Mouse (Mus musculus) heart, postnatal 0 days (tissue): Measurements from ENCODE around the gene Supt6. TPM values are rescaled to one million over a fixed set of nuclear protein-coding genes. Genes with fewer than 3 reads are reported as not detected.
A peak's percentile ranks its signal among the peaks of the same experiment; 100 is the strongest.

Experiments
- ATAC-seq: fragments of 200-750 bp; cut with Nextera tagmentation; 2 replicates; pipeline ENCODE4 v1.8.0; 2017; ENCODE audit warnings: low read depth, moderate number of reproducible peaks, moderate library complexity; ENCODE audit not compliant: insufficient read depth
- DNase-seq: peaks from one replicate; pipeline ENCODE4 v3.0.0-alpha.2; 2016; ENCODE audit warnings: low spot score
- H3K27ac ChIP-seq: fragments of 300-500 bp; sonication (generic); 2 replicates; pipeline ENCODE4 v1.5.1; 2014; ENCODE audit warnings: low read depth, mild to moderate bottlenecking
- H3K27me3 ChIP-seq: fragments of 300-500 bp; sonication (generic); 2 replicates; pipeline ENCODE4 v1.6.1; 2014; ENCODE audit warnings: low read length, mixed read lengths; ENCODE audit not compliant: control insufficient read depth, insufficient read depth
- H3K36me3 ChIP-seq: fragments of 300-500 bp; sonication (generic); replicated peaks from 2 replicates; pipeline ENCODE4 v1.6.1; 2014; ENCODE audit warnings: low read length, mixed read lengths; ENCODE audit not compliant: control insufficient read depth, insufficient read depth
- H3K4me1 ChIP-seq: fragments of 300-500 bp; sonication (generic); 2 replicates; pipeline ENCODE4 v1.6.1; 2014; ENCODE audit warnings: antibody characterized with exemption; ENCODE audit not compliant: control insufficient read depth, insufficient read depth
- H3K4me2 ChIP-seq: fragments of 300-500 bp; sonication (generic); 2 replicates; pipeline ENCODE4 v1.6.1; 2014; ENCODE audit warnings: low read depth, mild to moderate bottlenecking, low read length, moderate library complexity
- H3K4me3 ChIP-seq: fragments of 300-500 bp; sonication (generic); 2 replicates; pipeline ENCODE4 v1.5.1; 2014; ENCODE audit warnings: low read depth, low read length
- H3K9ac ChIP-seq: fragments of 300-500 bp; sonication (generic); replicated peaks from 2 replicates; pipeline ENCODE4 v1.6.1; 2014; ENCODE audit warnings: low read depth, low read length, mixed read lengths
- H3K9me3 ChIP-seq: fragments of 300-500 bp; sonication (generic); replicated peaks from 2 replicates; pipeline ENCODE4 v1.6.1; 2016; ENCODE audit warnings: low read length; ENCODE audit not compliant: control insufficient read depth
- CTCF ChIP-seq: IDR thresholded peaks from 2 replicates; pipeline ENCODE4 v1.5.1; 2016; ENCODE audit warnings: antibody characterized with exemption, control low read depth, low read depth
- EP300 ChIP-seq: IDR thresholded peaks from 2 replicates; pipeline ENCODE4 v1.6.1; 2016; ENCODE audit warnings: antibody characterized with exemption, low read depth
- WGBS: fragments of 180-500 bp; shearing (Covaris S2); extraction: QIAGEN DNeasy Blood & Tissue Kit; methylation state at CpG from one replicate; pipeline ENCODE4 v1.1.7; 2014; 5-methylcytosine and 5-hydroxymethylcytosine counted together
- polyA plus RNA-seq: library from polyadenylated mRNA; unstranded; fragments of >200 nt; fragmentation: Nextera tagmentation; extraction: Ambion mirVana; gene quantifications from 2 replicates; pipeline ENCODE4 v1.2.1, GENCODE M21; 2015
- total RNA-seq: library from RNA; depleted of rRNA; stranded (reverse); fragments of >200 nt; gene quantifications from 2 replicates; pipeline ENCODE4 v1.2.3, GENCODE M21; 2014; ENCODE audit warnings: low replicate concordance

Gene Supt6
- total and polyA plus RNA-seq, 2 experiments from 2014 or later: 7.6 to 12.1 TPM

DNA sequence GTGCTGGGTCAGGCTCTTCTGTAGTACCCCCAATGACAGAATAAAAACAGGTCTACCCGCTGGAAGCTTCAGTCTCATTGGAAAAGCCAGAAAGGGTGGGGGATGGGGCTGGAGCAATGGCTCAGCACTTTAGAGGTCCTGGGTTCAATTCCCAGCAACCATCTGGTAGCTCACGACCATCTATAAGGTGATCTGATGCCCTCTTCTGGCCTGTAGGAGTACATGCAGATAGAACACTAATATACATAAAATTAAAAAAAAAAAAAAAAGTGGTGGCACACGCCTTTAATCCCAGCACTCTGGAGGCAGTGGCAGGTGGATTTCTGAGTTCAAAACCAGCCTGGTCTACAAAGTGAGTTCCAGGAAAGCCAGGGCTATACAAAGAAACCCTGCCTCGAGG, 74.5 kb downstream of the Supt6 start:
- no peaks in the 10 kb centered on the region for H3K9me3 ChIP-seq
- no peaks in the 10 kb centered on the region for H3K27me3 ChIP-seq
- ATAC-seq: no peak
- 69% methylated on average over 4 of the region's 4 CpGs for WGBS
- no peaks in the 10 kb centered on the region for H3K36me3 ChIP-seq
- H3K4me1 ChIP-seq: 0 out of 2 replicates have a peak, but pooled peaks cover 3% of the 10 kb centered on the region
- no peak overlapping the region for H3K4me3 ChIP-seq
- no peak overlapping the region for H3K4me2 ChIP-seq
- no peak overlapping the region for H3K27ac ChIP-seq
- TF ChIP-seq EP300 (no peak), CTCF (peak; percentile 6; the same call in 1 of the 2 replicates)
- H3K9ac ChIP-seq: no peak overlapping the region
- no peak for DNase-seq

DNA sequence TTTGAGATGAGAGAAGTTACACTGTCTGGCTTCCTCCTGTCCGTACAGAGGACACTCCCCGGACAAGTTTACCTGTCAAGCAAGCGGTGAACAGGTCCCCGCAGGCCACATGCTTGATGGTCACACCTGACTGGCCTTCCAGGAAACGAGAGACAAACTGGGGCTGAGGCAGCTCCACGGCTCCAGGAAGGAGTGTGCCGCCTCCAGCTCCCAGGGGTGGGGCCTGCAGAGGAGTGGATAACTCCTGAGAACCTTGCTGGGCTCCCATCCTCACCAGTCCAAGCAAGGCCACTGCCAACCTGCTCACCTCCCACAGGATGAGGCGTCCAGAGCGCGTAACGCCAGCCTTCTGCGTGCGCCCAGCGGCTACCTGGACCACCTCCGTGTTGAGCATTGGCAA, 75.5 kb downstream of the Supt6 start:
- 90% methylated on average over 15 of the region's 15 CpGs for WGBS

DNA sequence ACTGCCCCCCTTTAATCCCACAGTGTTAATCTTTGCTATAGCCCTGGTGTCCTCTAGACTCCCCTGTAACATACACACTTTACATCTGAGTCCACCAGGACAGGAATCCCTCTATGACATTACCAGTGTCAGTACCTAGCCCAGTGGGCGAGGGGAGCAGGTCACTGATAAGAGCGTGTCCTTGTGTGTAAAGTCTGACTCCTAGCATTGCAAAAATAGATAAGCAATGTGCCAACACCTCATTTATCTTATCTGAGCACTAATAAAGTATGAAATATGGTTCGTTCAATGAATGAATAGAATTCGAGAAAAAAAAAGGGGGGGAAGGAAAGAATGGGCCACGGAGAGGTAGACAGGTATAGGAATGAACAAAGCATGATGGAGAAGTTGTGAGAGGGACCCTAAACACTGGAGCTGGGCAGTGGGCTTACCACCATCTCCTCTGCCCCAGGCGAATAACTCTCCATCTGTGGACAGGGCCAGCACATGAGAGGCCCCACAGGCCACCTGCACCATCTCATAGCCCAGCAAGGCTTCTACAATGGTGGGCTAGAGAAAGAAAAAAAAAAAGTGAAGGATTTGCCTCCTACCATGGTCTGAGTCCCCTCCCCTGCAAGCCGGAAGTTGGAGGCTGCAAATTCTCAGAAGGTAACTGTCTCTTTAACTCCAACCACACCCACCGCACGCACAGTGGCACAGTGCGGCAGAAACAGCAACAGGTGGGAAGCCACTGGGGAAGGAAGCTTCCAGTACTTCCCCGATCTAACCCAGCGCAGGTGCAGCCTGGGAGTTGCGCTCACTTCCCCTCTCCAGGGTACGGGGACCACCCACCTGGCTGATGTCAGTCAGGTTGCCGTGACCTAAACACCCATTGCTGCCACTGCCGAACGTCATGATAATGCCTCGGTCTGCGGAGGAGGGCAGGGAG, 77.0 kb downstream of the Supt6 start:
- Histone ChIP-seq H3K4me2 (no peak overlapping the region), H3K9me3 (no peaks in the 10 kb centered on the region), H3K27ac (no peak overlapping the region), H3K36me3 (no peaks in the 10 kb centered on the region), H3K27me3 (no peaks in the 10 kb centered on the region), H3K4me3 (no peak overlapping the region), H3K4me1 (peaks cover 17% of the 10 kb centered on the region), H3K9ac (no peak overlapping the region)
- ATAC-seq: no peak
- TF ChIP-seq CTCF (no peak), EP300 (no peak)
- WGBS: 55% methylated on average over 19 of the region's 19 CpGs
- DNase-seq: no peak

More for the DNA sequence above, 75.5 kb downstream of the Supt6 start:
- Histone ChIP-seq H3K9ac (no peak overlapping the region), H3K4me1 (peaks cover 11% of the 10 kb centered on the region; the same call in 1 of the 2 replicates), H3K9me3 (no peaks in the 10 kb centered on the region), H3K27ac (no peak overlapping the region), H3K36me3 (no peaks in the 10 kb centered on the region), H3K4me3 (no peak overlapping the region), H3K4me2 (no peak overlapping the region), H3K27me3 (no peaks in the 10 kb centered on the region)
- ATAC-seq (no peak), DNase-seq (no peak)
- TF ChIP-seq CTCF (no peak), EP300 (no peak)

DNA sequence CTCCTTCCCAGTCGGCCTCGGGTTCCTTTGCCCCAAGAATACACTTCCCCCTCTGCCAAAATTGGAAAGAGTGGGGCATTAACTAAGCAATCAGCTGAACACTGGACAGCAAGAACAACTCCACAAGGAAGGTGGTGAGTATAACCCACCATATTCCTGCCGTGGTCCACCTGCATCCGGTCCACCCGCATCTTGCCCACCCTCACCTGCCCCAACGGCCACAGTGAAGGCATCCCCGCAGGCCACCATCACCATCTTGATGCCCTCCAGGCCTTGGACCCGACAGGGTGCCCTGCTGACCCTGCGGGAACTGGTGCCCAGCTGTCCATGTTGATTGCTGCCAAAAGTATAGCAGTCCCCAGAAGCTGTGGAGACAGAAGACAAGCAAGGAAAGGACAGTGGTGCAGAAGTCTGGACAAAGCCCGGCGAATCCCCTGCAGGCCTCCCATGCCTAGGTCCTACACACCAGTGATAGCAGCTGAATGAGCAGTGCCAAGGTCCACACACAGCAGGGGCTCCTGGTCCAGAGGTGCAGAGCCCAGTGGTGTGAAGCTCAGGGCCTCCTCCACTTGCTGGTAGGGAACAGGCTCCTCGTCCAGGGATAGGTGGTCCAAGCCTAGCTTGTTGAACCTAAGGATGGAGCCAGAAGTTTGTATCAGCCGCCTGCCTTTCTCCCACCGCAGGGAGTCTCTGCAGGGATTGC, 78.4 kb downstream of the Supt6 start:
- Histone ChIP-seq H3K27me3 (no peaks in the 10 kb centered on the region), H3K4me1 (peaks cover 28% of the 10 kb centered on the region), H3K9ac (no peak overlapping the region), H3K27ac (no peak overlapping the region), H3K4me2 (no peak overlapping the region), H3K9me3 (no peaks in the 10 kb centered on the region), H3K36me3 (no peaks in the 10 kb centered on the region), H3K4me3 (no peak overlapping the region)
- 89% methylated on average over 14 of the region's 14 CpGs for WGBS
- TF ChIP-seq EP300 (no peak), CTCF (no peak)
- ATAC-seq: no peak
- DNase-seq: no peak

DNA sequence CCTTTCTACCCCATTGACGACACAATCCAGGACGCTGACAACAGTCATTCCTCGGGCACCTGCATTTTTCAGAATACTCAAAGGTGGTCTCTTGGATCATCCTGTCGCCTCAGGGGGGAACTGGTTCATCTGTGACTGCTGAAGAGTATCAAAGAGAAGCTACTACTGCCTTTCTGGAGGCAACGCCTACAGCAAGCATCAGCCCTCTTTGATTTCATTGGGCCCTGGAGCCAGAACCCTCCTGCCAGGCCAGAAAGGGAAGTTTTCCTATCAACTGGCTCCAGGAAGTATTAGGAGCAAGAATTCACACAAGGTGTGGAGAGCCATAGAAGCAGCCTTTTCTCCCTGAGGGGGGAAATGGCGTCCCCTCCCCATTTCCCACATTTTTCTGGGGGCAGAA, 79.1 kb downstream of the Supt6 start:
- H3K27me3 ChIP-seq: no peaks in the 10 kb centered on the region
- H3K27ac ChIP-seq: no peak overlapping the region
- no peaks in the 10 kb centered on the region for H3K36me3 ChIP-seq
- peaks cover 31% of the 10 kb centered on the region for H3K4me1 ChIP-seq
- no peak overlapping the region for H3K4me2 ChIP-seq
- DNase-seq (no peak), ATAC-seq (no peak)
- TF ChIP-seq EP300: no peak
- TF ChIP-seq CTCF: no peak
- H3K9me3 ChIP-seq: no peaks in the 10 kb centered on the region
- no peak overlapping the region for H3K4me3 ChIP-seq
- no peak overlapping the region for H3K9ac ChIP-seq
- WGBS: 71% methylated on average over 6 of the region's 6 CpGs
